Mouse (Mus musculus): ENCODE data around the gene Rgs10. TPM values are rescaled to one million over a fixed set of nuclear protein-coding genes. Genes with fewer than 3 reads are reported as not detected.

The Rgs10 gene
- polyA plus RNA-seq (2016; fragmentation: Nextera tagmentation; extraction: Ambion mirVana) = 10.8 and 13.6 TPM in 2 replicates

DNA sequence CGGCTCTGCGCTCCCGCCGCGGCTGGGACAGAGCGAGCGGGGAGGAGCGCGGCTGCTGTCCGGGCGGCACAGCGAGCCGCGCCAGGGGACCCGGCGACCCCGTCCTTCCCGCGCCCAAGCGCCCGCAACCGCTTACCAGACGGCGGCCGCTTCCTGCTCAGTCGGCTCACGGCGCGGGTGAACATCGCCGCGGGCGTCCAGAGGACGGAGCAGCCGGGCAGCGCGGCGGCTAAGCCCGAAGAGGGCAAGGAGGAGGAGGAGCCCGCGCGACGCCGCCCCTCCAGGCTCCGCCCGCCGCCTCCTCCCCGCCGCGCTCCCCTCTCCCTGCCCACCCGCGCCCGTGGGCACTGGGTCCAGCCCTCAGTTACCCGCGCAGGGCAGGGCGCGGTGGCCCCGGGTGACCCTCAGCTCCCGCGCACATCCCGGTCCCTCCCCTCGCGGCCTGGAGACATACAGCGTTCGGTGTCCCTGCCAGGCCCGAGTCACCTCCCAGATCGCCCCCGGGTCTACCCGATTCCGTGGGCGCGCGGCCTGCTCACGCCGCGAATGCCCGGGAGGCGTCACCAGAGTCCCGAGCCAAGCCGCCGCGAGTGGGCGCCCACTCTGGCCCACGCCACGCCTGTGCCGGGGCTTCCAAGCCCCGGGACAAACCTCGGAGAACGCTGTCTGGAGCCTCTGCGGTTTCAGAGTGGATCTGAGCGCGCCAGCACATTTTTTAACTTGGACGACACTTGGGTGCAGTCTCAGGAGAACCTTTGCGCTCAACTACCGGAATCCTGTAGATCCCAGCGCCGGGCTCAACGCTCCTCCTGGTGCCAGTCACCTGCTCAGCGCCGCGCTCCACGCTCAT, at the start of gene Rgs10:
Gene Rgs10 (minus strand): TSS at position 829 of the 850 bp plus-strand sequence.
- peak within 1 kb of the TSS; percentile 58 for H3K4me3 ChIP-seq
- no peaks in the 10 kb centered on the region for H3K9me3 ChIP-seq
- ATAC-seq (ENCODE audit: low FRiP score, low read depth) = peak; percentile 76
- peaks cover 13% of the 10 kb centered on the region for H3K4me1 ChIP-seq
- peaks cover 77% of the 10 kb centered on the region for H3K27me3 ChIP-seq
- whole genome bisulfite sequencing = under 1% methylated on average over 74 of the region's 102 CpGs
- H3K9ac ChIP-seq (replicated peaks) = peak within 1 kb of the TSS; percentile 66
- no peak within 1 kb of the TSS for H3K27ac ChIP-seq (replicated peaks)
- no peaks in the 10 kb centered on the region for H3K36me3 ChIP-seq
- peak within 1 kb of the TSS; percentile 97 for H3K4me2 ChIP-seq (replicated peaks)

DNA sequence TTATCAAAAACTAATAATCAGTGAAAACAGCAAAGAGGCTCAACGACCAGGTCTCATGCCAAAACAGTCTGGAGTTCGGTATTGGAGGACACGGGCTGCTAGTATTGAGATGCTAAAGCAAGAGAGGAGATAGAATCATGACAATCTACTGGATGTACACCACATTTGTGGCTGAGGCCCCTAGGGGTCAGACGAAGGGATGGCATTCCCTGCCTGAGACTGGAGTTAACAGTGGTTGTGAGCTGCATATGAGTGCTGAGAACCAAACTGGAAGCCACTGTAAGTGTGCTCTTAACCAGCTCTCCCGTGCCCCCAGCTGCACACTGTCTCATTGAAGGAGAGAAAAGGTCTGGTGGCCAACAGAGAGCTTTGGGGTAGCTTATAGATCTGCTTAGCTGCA, 43.8 kb upstream of the Rgs10 start:
- Histone ChIP-seq H3K27me3 (no peaks in the 10 kb centered on the region), H3K27ac (replicated peaks) (peak overlapping the region; percentile 72; the same call in 1 of the 2 replicates), H3K36me3 (no peaks in the 10 kb centered on the region), H3K9ac (replicated peaks) (peak overlapping the region; percentile 50; the same call in 1 of the 2 replicates), H3K4me2 (replicated peaks) (peak overlapping the region; percentile 86), H3K4me1 (peaks cover 21% of the 10 kb centered on the region), H3K9me3 (no peaks in the 10 kb centered on the region), H3K4me3 (peak overlapping the region; percentile 91)
- no peak for ATAC-seq (ENCODE audit: low FRiP score, low read depth)
- 66% methylated on average over 5 of the region's 5 CpGs for WGBS

DNA sequence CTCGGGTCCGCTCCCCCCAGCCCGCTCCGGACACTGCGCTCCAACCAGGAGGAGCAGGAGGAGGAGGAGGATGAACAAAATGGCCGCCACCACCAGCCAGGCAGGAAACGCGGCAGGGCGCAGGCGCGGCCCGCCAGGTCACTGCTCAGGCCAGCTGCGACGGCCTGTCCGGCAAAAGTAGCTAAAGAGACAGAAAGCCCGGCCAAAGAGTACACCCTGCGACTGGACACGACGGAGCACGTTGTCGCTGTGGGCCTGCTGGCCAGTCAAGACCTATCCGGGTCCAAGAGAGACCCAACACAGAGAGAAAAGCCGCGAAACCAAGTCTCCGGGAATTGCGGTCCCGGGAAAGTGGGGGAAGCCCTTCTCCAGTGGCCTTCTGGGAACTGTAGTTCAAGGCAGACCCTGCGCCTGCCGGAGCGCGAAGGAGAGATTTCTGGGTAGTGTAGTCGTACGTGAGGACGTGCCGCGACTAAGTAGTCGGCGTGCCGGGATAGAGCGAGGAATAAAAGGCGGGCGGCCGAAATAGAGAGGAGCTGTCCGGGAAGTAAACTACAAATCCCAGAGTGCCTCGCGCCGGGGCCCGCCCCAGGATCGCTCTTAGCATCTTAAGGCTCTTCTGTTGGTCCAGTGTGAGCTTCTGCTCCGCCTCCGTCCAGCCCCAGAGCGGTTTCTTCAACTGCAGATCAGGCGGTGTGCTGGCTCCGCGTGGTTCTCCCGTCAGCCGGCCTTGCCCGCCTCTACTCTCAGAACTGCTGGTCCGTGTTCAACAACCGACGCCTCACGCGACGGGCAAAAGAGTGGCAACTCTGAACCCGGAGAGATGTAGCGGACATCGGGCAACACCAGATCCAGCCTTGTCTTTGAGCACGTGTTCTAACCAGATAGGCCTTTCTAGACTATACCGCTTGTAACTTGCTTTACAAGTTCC, 43.0 kb upstream of the Rgs10 start, which contains the start of gene Tial1:
Gene Tial1 (minus strand): TSS at position 433 of the 931 bp plus-strand sequence.
- Histone ChIP-seq H3K36me3 (no peaks in the 10 kb centered on the region), H3K4me3 (peak within 1 kb of the TSS; percentile 91), H3K4me1 (peaks cover 22% of the 10 kb centered on the region), H3K9ac (replicated peaks) (peak within 1 kb of the TSS; percentile 93), H3K27me3 (no peaks in the 10 kb centered on the region), H3K4me2 (replicated peaks) (peak within 1 kb of the TSS; percentile 86), H3K27ac (replicated peaks) (peak within 1 kb of the TSS; percentile 92), H3K9me3 (no peaks in the 10 kb centered on the region)
- peak; percentile 98 for ATAC-seq (ENCODE audit: low FRiP score, low read depth)
- WGBS = under 1% methylated on average over 69 of the region's 69 CpGs

DNA sequence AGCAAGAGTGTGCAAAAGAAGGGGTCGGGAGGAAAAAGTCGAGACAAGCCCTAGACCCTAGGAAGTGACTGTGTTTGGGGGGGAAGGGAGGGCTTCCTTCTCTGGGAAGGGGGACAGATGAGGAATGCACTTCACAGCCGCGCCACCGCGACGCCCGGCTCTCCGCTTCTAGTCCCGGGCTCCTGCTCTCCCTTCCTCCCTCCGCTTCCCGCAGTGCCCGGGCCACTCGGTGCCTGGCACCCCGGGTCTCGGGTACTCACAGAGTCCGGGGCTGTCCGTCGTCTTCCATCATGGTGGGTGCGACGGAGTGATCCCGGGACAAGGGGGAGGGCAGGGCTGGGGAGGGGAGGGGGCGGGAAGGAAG, 42.3 kb upstream of the Rgs10 start:
- Histone ChIP-seq H3K27ac (replicated peaks) (peak overlapping the region; percentile 92), H3K4me3 (peak overlapping the region; percentile 91), H3K4me2 (replicated peaks) (peak overlapping the region; percentile 86), H3K9ac (replicated peaks) (peak overlapping the region; percentile 93), H3K4me1 (peaks cover 22% of the 10 kb centered on the region), H3K36me3 (no peaks in the 10 kb centered on the region), H3K9me3 (no peaks in the 10 kb centered on the region), H3K27me3 (no peaks in the 10 kb centered on the region)
- peak; percentile 50 for ATAC-seq (ENCODE audit: low FRiP score, low read depth)
- under 1% methylated on average over 18 of the region's 23 CpGs for whole genome bisulfite sequencing

DNA sequence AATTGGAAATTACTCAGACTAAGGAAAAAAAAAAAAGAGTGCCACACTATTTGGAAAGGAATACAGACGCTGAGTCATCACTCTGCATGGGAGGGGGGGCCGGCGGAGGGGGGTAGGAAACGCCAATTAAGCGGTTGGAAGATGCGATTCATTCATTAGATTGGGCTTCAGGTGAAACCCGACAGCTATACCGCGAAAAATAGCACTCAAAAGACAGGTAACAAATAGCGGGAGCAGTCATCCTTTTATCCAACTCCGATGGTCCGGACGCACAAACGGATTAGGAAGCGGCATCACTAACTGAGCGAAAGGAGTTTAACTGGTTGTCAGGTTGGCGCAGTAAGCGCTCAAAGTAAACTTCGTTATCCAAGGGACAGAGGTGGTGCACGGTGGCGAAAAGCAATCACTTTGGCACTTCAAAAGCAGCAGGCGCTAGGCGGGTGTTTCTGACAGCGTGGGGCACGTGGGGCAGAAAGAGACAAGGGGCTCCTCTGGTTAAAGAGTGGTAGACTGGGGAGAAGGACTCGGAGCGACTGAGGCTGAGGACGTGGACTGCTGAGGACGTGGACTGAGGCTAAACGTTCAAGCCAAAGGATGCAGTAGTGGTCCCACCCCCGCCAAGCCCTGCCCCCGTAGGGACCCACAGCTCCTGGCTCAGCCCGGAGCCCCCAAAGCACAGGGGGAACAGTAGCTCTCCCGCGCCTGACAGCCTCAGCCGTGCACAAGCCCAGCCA, 41.7 kb upstream of the Rgs10 start:
- H3K4me2 ChIP-seq (replicated peaks) = peak overlapping the region; percentile 86
- peak overlapping the region; percentile 92 for H3K27ac ChIP-seq (replicated peaks)
- peaks cover 22% of the 10 kb centered on the region for H3K4me1 ChIP-seq
- H3K9me3 ChIP-seq = no peaks in the 10 kb centered on the region
- peak overlapping the region; percentile 91 for H3K4me3 ChIP-seq
- ATAC-seq (ENCODE audit: low FRiP score, low read depth) = peak; percentile 8; the same call in 1 of the 2 replicates
- H3K36me3 ChIP-seq = no peaks in the 10 kb centered on the region
- H3K27me3 ChIP-seq = no peaks in the 10 kb centered on the region
- WGBS = 1% methylated on average over 36 of the region's 36 CpGs
- peak overlapping the region; percentile 93 for H3K9ac ChIP-seq (replicated peaks)

DNA sequence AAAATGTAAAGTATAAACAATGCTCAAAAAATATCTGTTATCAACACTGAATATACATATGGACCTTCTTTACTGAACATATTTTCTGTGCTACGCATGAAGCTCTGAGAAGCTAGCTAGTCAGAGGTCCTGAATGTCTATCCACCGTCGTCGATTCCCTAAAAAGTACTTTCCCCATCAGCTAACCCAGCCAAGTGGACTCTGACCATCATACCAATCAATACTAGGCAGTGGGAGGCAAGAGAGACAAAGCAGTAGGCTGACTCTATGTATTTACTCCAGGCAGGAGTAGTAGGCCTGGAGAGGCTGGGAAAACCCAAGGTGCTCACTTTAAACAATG, 41.2 kb upstream of the Rgs10 start:
- no peak for ATAC-seq (ENCODE audit: low FRiP score, low read depth)
- Histone ChIP-seq H3K9ac (replicated peaks) (peak overlapping the region; percentile 93), H3K4me1 (peaks cover 22% of the 10 kb centered on the region), H3K27me3 (no peaks in the 10 kb centered on the region), H3K4me2 (replicated peaks) (peak overlapping the region; percentile 86), H3K9me3 (no peaks in the 10 kb centered on the region), H3K36me3 (peaks cover under 1% of the 10 kb centered on the region; the same call in 1 of the 2 replicates), H3K27ac (replicated peaks) (no peak overlapping the region), H3K4me3 (peak overlapping the region; percentile 91)
- 11% methylated on average over 4 of the region's 4 CpGs for WGBS

DNA sequence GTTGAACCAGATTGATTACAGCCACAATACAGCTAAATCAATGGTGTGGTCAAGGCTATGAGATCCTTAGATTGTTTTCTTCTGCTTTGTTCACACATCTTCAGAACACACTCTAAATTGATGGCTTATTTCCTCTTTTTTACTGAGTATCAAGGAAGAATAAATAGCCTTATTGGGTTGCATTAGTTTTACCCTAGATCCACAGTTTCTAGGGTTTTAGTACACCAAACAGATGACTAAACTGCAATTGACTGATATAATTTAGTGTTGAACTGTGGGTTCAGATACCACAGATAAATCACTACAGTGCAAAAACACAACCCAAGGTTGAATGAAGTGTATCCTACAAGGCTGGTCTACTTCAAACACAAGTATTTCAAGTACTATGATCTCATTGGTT, 39.5 kb upstream of the Rgs10 start:
- no peak overlapping the region for H3K4me3 ChIP-seq
- H3K36me3 ChIP-seq = peaks cover 17% of the 10 kb centered on the region
- peaks cover 22% of the 10 kb centered on the region for H3K4me1 ChIP-seq
- no peaks in the 10 kb centered on the region for H3K27me3 ChIP-seq
- H3K9ac ChIP-seq (replicated peaks) = no peak overlapping the region
- H3K27ac ChIP-seq (replicated peaks) = no peak overlapping the region
- ATAC-seq (ENCODE audit: low FRiP score, low read depth) = no peak
- H3K4me2 ChIP-seq (replicated peaks) = no peak overlapping the region
- no peaks in the 10 kb centered on the region for H3K9me3 ChIP-seq

DNA sequence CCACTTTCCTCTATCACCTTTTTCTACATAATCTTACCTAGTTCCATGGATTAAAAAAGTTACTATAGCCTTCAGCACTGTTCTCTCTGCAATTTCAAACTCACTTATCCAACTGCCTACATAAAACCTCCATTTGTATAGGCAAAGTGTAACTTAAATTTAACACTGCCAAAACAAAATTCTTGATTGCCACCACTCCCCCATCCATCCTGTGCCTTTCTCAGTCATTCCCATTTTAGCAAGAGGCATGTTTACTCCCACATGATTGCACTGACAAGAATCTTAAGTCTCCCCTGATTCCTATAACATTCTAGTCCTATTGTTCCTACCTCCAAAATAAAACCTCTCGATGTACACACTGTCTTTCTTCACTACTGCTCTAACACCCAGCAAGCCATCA, 34.2 kb upstream of the Rgs10 start:
- Histone ChIP-seq H3K9ac (replicated peaks) (no peak overlapping the region), H3K36me3 (peaks cover 49% of the 10 kb centered on the region), H3K4me3 (no peak overlapping the region), H3K9me3 (no peaks in the 10 kb centered on the region), H3K4me2 (replicated peaks) (no peak overlapping the region), H3K27me3 (no peaks in the 10 kb centered on the region), H3K4me1 (peaks cover 4% of the 10 kb centered on the region; the same call in 1 of the 2 replicates), H3K27ac (replicated peaks) (no peak overlapping the region)
- WGBS = 93% methylated on average over 1 of the region's 1 CpGs
- no peak for ATAC-seq (ENCODE audit: low FRiP score, low read depth)

DNA sequence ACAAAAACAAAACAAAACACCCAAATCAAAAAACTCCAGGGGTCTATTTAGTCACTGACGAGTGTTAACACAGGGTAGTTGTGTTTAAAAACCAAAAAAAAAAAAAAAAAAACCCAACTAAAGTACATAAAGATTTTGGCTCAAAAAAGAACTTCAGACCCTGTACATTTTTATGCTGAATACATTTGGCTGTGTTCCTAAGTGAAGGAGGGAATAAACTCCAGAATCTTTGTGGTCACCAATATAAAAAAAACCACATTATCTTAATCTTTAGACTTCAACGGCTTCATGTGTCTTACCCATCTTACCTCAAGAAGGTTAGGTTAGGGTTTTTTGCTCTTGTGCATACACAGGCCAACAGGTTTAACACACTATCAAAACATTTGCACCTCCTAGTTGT, 22.0 kb upstream of the Rgs10 start:
- Histone ChIP-seq H3K27ac (replicated peaks) (no peak overlapping the region), H3K9me3 (no peaks in the 10 kb centered on the region), H3K9ac (replicated peaks) (no peak overlapping the region), H3K4me1 (no peaks in the 10 kb centered on the region), H3K27me3 (no peaks in the 10 kb centered on the region), H3K36me3 (peaks cover 50% of the 10 kb centered on the region), H3K4me3 (no peak overlapping the region), H3K4me2 (replicated peaks) (no peak overlapping the region)
- no peak for ATAC-seq (ENCODE audit: low FRiP score, low read depth)
- 91% methylated on average over 2 of the region's 2 CpGs for WGBS

DNA sequence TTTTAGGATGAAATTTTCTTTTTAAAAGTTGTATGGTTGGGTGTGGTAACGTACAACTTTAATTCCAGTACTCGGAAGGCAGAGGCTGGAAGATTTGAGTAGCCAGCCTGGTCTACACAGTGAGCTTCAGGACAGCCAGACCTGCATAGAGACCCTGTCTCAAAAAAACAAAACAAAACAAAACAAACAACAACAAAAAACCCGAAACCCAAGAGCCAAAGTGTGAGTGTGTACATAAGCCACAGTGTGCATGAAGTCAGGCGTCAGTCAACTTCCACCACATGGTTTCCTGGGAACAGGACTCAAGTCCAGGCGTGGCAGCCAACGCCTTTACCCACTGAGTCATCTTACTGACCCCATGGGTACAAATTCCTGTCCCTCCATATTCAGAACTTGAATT, 20.7 kb upstream of the Rgs10 start:
- Histone ChIP-seq H3K9ac (replicated peaks) (no peak overlapping the region), H3K27me3 (no peaks in the 10 kb centered on the region), H3K4me3 (no peak overlapping the region), H3K27ac (replicated peaks) (no peak overlapping the region), H3K9me3 (no peaks in the 10 kb centered on the region), H3K4me2 (replicated peaks) (no peak overlapping the region), H3K4me1 (no peaks in the 10 kb centered on the region), H3K36me3 (peaks cover 37% of the 10 kb centered on the region)
- no peak for ATAC-seq (ENCODE audit: low FRiP score, low read depth)
- 94% methylated on average over 6 of the region's 6 CpGs for WGBS

DNA sequence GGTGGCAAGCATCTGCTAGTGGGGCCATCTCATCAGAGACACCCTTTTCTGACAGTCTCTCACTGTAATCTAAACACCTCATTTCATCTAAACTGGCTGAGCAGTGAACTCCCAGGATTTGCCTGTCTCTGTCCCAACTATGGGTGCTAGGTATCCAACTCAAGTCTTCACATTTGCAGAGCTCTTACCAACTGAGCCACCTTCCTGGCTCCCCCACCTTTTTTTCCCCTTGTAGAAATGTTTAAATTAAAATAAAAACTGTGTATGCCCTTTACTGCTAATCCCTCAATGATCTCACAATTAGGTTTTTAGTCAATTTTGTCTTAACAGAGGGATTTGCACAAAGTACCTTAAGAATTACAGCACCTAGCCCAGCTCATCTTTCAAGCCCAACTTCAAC, 19.6 kb upstream of the Rgs10 start:
- no peak for ATAC-seq (ENCODE audit: low FRiP score, low read depth)
- Histone ChIP-seq H3K27ac (replicated peaks) (no peak overlapping the region), H3K9me3 (no peaks in the 10 kb centered on the region)

More for the DNA sequence above, 19.6 kb upstream of the Rgs10 start:
- Histone ChIP-seq H3K4me1 (no peaks in the 10 kb centered on the region), H3K4me3 (no peak overlapping the region), H3K9ac (replicated peaks) (no peak overlapping the region), H3K36me3 (peaks cover 28% of the 10 kb centered on the region), H3K4me2 (replicated peaks) (no peak overlapping the region), H3K27me3 (no peaks in the 10 kb centered on the region)
